Comparison of ENCODE assay signal across 10 mouse cellular contexts in the genomic region with DNA sequence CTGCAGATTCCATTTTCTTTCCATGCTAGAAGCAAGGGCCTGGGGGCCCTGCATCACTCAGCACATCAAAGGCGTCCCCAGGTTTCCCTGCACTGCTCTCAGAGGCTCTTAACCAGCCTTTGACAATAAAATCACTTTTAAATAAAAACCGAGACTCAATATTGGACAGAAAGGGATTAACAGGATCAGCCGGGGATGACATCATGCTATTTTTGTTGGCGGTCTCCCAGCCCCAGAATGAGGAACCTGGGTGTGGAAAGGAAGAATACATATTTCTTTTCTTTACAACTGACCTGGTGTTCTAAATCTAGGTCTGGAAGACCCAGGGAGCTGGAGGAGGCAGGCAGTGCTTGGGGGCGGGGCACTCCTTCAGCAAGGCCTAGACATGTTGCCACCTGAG. TPM values are rescaled to one million over a fixed set of nuclear protein-coding genes. Genes with fewer than 3 reads are reported as not detected.
DNase-seq lines count a peak whose midpoint lies in the region; ATAC-seq and TF ChIP-seq lines count a peak whose summit lies in the region.
"Had no signal": no experiment of that assay in that cellular context is flagged by ENCODE, and none has a peak within 500 bp of the region (broad histone marks: within the 10 kb centered on the region; RNA-seq: fewer than 3 reads in every experiment).

No protein-coding gene starts in this region.

- no peaks in the 10 kb centered on the region for H3K36me3 ChIP-seq in heart, embryonic 16.5 days (ENCODE audit: control insufficient read depth, insufficient read depth)
- no peaks in the 10 kb centered on the region for H3K36me3 ChIP-seq in stomach, postnatal 0 days (ENCODE audit: control insufficient read depth, insufficient read depth, low read length)
- H3K36me3 ChIP-seq: hindbrain, embryonic 15.5 days; liver, embryonic 13.5 days; midbrain, embryonic 10.5 days had no signal

- no peak overlapping the region; the same call in 1 of the 2 replicates for H3K27ac ChIP-seq in heart, embryonic 16.5 days (ENCODE audit: low read length)
- no peak overlapping the region for H3K27ac ChIP-seq in stomach, postnatal 0 days (replicated peaks)
- H3K27ac ChIP-seq: hindbrain, embryonic 15.5 days; liver, embryonic 13.5 days; midbrain, embryonic 10.5 days had no signal

- no peak overlapping the region for H3K9ac ChIP-seq in heart, embryonic 16.5 days (ENCODE audit: low read length)
- H3K9ac ChIP-seq in stomach, postnatal 0 days (ENCODE audit: low read length), result no peak overlapping the region
- H3K9ac ChIP-seq: hindbrain, embryonic 15.5 days; liver, embryonic 13.5 days had no signal

- H3K4me3 ChIP-seq in heart, embryonic 16.5 days (ENCODE audit: low read length), result no peak overlapping the region
- H3K4me3 ChIP-seq in stomach, postnatal 0 days (ENCODE audit: low read depth, low read length), result no peak overlapping the region
- H3K4me3 ChIP-seq: hindbrain, embryonic 15.5 days; liver, embryonic 13.5 days; midbrain, embryonic 10.5 days had no signal

- H3K27me3 ChIP-seq in heart, embryonic 16.5 days (ENCODE audit: control insufficient read depth, insufficient read depth, low read length), result no peaks in the 10 kb centered on the region
- H3K27me3 ChIP-seq in stomach, postnatal 0 days (ENCODE audit: control insufficient read depth, insufficient read depth, low read length), result no peaks in the 10 kb centered on the region
- H3K27me3 ChIP-seq: hindbrain, embryonic 15.5 days; liver, embryonic 13.5 days had no signal

- no peak for TF ChIP-seq EP300 in stomach, postnatal 0 days (optimal IDR thresholded peaks at IDR 0.05)

- peak; percentile 18; the same call in 1 of the 2 replicates for ATAC-seq in heart, embryonic 16.5 days (replicated peaks; ENCODE audit: extremely low read depth, insufficient read depth, low FRiP score)
- peak; percentile 24; the same call in 1 of the 2 replicates for ATAC-seq in stomach, postnatal 0 days (ENCODE audit: low FRiP score, low TSS enrichment)

- WGBS in heart, embryonic 16.5 days, result 52% methylated on average over 5 of the region's 5 CpGs
- WGBS in stomach, postnatal 0 days, result 40% methylated on average over 5 of the region's 5 CpGs

- H3K4me2 ChIP-seq in heart, embryonic 16.5 days (ENCODE audit: low read depth, low read length), result no peak overlapping the region
- H3K4me2 ChIP-seq in stomach, postnatal 0 days (replicated peaks; ENCODE audit: low read depth), result no peak overlapping the region
- H3K4me2 ChIP-seq: hindbrain, embryonic 15.5 days; liver, embryonic 13.5 days had no signal

- no peaks in the 10 kb centered on the region for H3K9me3 ChIP-seq in heart, embryonic 16.5 days (replicated peaks; ENCODE audit: control insufficient read depth, low read length)
- no peaks in the 10 kb centered on the region for H3K9me3 ChIP-seq in stomach, postnatal 0 days (ENCODE audit: control insufficient read depth, low read length)
- H3K9me3 ChIP-seq: hindbrain, embryonic 15.5 days; liver, embryonic 13.5 days; midbrain, embryonic 10.5 days had no signal

- H3K4me1 ChIP-seq in heart, embryonic 16.5 days (ENCODE audit: control insufficient read depth, insufficient read depth, low read length), result peaks cover 16% of the 10 kb centered on the region
- 0 out of 2 replicates have a peak, but pooled peaks cover 2% of the 10 kb centered on the region for H3K4me1 ChIP-seq in stomach, postnatal 0 days (replicated peaks; ENCODE audit: control insufficient read depth, insufficient read depth)
- H3K4me1 ChIP-seq: hindbrain, embryonic 15.5 days had no signal

- DNase-seq in kidney, postnatal 4 days, result peak; percentile 28 to 50
- DNase-seq in kidney, adult 11 months, result no peak
- peak; percentile 48 to 50 for DNase-seq in adrenal gland, postnatal 36 days
- peak; percentile 33 for DNase-seq in stomach, postnatal 0 days (ENCODE audit: low spot score)
- no peak for DNase-seq in left cerebral cortex, adult 9 months (ENCODE audit: low spot score in 2 of 2)
- DNase-seq in layer of hippocampus, adult 18-20 months (ENCODE audit: low spot score in 2 of 2), result no peak
- DNase-seq: liver, embryonic 13.5 days had no signal

- no peak for TF ChIP-seq CTCF in stomach, postnatal 0 days (IDR thresholded peaks at IDR 0.05; ENCODE audit: low read depth)

RNA-seq across cellular contexts. Expression of a gene that starts 32.5 kb away (rescaled TPM):
- total RNA-seq in adrenal gland, postnatal 36 days (2021), result 100 to 1,000 TPM; 145 to 272 TPM
- polyA plus RNA-seq in heart, embryonic 16.5 days (2015; fragmentation: Nextera tagmentation; extraction: Ambion mirVana), result 5,077 and 5,310 TPM in 2 replicates
- 1,738 and 2,538 TPM in 2 replicates for polyA plus RNA-seq in stomach, postnatal 0 days (2015; fragmentation: Nextera tagmentation; extraction: Ambion mirVana)
- total RNA-seq in layer of hippocampus, adult 18-20 months (2021), result 100 to 1,000 TPM; 194 to 199 TPM

Comparison
In these comparisons a context has a peak if more than half of its experiments do, and no peak if none do; other contexts are left out.
1. DNase-seq: peak in kidney, postnatal 4 days (2 of 2), adrenal gland, postnatal 36 days (2 of 2) and stomach, postnatal 0 days (single experiment); none in kidney, adult 11 months (single experiment), left cerebral cortex, adult 9 months (0 of 2) and layer of hippocampus, adult 18-20 months (0 of 2).